Mouse (Mus musculus) stomach, embryonic 14.5 days (tissue): ENCODE results near the gene Kpna2. TPM values are rescaled to one million over a fixed set of nuclear protein-coding genes. Genes with fewer than 3 reads are reported as not detected.
"Not testable (repeated sequence)": the region's sequence is repeated elsewhere in the genome, so short reads cannot be mapped to it uniquely, and the experiment has no call there.

ENCODE experiments used
- ATAC-seq: fragments of 200-750 bp; cut with Nextera tagmentation; 2 replicates; pipeline ENCODE4 v1.8.0; 2017; ENCODE audit warnings: low read depth, moderate TSS enrichment; ENCODE audit not compliant: insufficient number of reproducible peaks, insufficient read depth, low FRiP score
- H3K27ac ChIP-seq: fragments of 300-500 bp; sonication (generic); 2 replicates; pipeline ENCODE4 v1.5.1; 2014; ENCODE audit warnings: mild to moderate bottlenecking, low read length, moderate library complexity, mixed read lengths
- H3K27me3 ChIP-seq: fragments of 300-500 bp; sonication (generic); 2 replicates; pipeline ENCODE4 v1.6.1; 2014; ENCODE audit warnings: low read length, control low read depth, mixed read lengths; ENCODE audit not compliant: control insufficient read depth, insufficient read depth
- H3K36me3 ChIP-seq: fragments of 300-500 bp; sonication (generic); 2 replicates; pipeline ENCODE4 v1.6.1; 2014; ENCODE audit warnings: mild to moderate bottlenecking, control low read depth, low read length, moderate library complexity, mixed read lengths; ENCODE audit not compliant: control insufficient read depth, insufficient read depth
- H3K4me1 ChIP-seq: fragments of 300-500 bp; sonication (generic); 2 replicates; pipeline ENCODE4 v1.6.1; 2014; ENCODE audit warnings: low read length, control low read depth, mixed read lengths; ENCODE audit not compliant: control insufficient read depth, insufficient read depth
- H3K4me2 ChIP-seq: fragments of 300-500 bp; sonication (generic); replicated peaks from 2 replicates; pipeline ENCODE4 v1.6.1; 2014; ENCODE audit warnings: low read depth, low read length, control low read depth
- H3K4me3 ChIP-seq: fragments of 300-500 bp; sonication (generic); 2 replicates; pipeline ENCODE4 v1.5.1; 2014; ENCODE audit warnings: low read depth, low read length, control low read depth
- H3K9ac ChIP-seq: fragments of 300-500 bp; sonication (generic); replicated peaks from 2 replicates; pipeline ENCODE4 v1.6.1; 2014; ENCODE audit warnings: low read depth, mild to moderate bottlenecking, control low read depth, low read length, moderate library complexity, mixed read lengths
- H3K9me3 ChIP-seq: fragments of 300-500 bp; sonication (generic); 2 replicates; pipeline ENCODE4 v1.6.1; 2016; ENCODE audit warnings: low read depth, low read length, control low read depth; ENCODE audit not compliant: control insufficient read depth
- WGBS: fragments of 180-500 bp; shearing (Covaris S2); extraction: QIAGEN DNeasy Blood & Tissue Kit; methylation state at CpG from one replicate; pipeline ENCODE4 v1.1.7; 2014; 5-methylcytosine and 5-hydroxymethylcytosine counted together
- polyA plus RNA-seq: library from polyadenylated mRNA; unstranded; fragments of >200 nt; fragmentation: Nextera tagmentation; extraction: Ambion mirVana; gene quantifications from 2 replicates; pipeline ENCODE4 v1.2.1, GENCODE M21; 2014

Gene Kpna2
- polyA plus RNA-seq, 1 experiment from 2014 or later: 383 TPM

DNA sequence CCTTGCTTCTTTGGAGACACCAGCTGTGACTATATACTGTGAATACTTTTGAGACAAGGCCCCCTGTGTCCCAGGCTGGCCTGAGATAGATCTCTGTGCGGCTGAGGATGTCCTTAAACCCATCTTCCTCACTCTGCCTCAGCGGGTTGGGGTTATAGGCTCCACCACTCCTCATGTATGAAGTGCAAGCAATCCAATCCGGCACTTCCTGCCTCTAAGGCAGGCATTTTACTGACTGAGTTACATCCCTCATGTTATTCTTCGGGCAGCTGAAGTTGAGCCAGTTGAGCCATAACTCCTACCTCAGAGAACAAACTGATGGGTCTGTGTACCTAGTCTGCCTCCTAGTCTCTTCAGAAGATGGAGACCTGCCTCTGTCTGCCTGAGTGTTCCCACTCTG, 25.1 kb upstream of the Kpna2 start:
- 32% methylated on average over 4 of the region's 4 CpGs for WGBS
- Histone ChIP-seq H3K36me3 (no peaks in the 10 kb centered on the region), H3K27me3 (no peaks in the 10 kb centered on the region), H3K4me2 (no peak overlapping the region), H3K9ac (no peak overlapping the region), H3K4me3 (no peak overlapping the region), H3K9me3 (no peaks in the 10 kb centered on the region), H3K27ac (no peak overlapping the region), H3K4me1 (peaks cover 11% of the 10 kb centered on the region; the same call in 1 of the 2 replicates)
- no peak for ATAC-seq

DNA sequence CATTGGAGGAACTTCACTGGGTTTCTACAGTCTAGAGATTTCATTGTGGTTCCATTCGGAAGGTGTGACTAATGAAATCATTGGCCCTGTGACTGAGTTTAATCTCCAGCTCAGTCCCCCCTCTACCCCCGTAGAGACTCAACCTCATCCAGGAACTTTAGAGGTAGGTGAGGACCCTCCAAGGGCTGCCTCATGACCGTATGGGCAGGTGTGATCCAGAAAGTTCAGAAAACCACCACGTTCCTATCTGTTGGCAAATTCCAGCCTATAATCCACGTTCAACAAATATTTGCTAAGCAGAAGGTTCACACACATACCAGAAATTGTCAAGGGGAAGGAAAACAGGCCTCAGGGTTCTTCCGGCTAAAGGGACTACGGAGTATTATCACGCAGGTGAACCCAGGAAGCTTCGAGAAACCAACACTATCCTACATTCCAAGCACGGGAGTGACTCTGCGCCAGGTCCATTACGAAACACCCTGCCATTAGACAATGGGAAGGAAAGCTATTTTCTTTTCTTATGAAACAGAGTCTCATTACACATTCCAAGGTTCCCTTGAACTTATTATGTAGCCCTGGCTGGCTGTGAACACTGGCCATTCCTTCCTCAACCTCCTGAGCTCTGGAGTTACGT, 22.8 kb upstream of the Kpna2 start:
- Histone ChIP-seq H3K4me3 (no peak overlapping the region), H3K27me3 (no peaks in the 10 kb centered on the region), H3K4me1 (peaks cover 11% of the 10 kb centered on the region; the same call in 1 of the 2 replicates), H3K4me2 (no peak overlapping the region), H3K27ac (no peak overlapping the region), H3K9ac (no peak overlapping the region), H3K9me3 (no peaks in the 10 kb centered on the region), H3K36me3 (no peaks in the 10 kb centered on the region)
- 73% methylated on average over 13 of the region's 13 CpGs for WGBS
- ATAC-seq: no peak

DNA sequence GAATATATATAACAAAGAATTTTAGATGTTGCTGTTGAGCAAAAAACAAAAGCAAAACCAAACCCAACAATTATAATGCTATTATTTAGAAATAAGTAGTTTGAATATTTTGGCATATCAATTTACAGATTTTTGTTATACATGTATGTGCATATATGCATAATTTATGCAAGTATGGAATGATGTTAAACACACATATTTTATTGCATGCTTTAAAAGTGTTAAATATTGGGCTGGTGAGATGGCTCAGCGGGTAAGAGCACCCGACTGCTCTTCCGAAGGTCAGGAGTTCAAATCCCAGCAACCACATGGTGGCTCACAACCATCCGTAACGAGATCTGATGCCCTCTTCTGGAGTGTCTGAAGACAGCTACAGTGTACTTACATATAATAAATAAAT, 20.4 kb upstream of the Kpna2 start:
- H3K9me3 ChIP-seq, H3K4me3 ChIP-seq, ATAC-seq, H3K4me1 ChIP-seq, H3K36me3 ChIP-seq, H3K27ac ChIP-seq, H3K4me2 ChIP-seq, H3K27me3 ChIP-seq, H3K9ac ChIP-seq: not testable (repeated sequence)
- 88% methylated on average over 3 of the region's 5 CpGs for WGBS

DNA sequence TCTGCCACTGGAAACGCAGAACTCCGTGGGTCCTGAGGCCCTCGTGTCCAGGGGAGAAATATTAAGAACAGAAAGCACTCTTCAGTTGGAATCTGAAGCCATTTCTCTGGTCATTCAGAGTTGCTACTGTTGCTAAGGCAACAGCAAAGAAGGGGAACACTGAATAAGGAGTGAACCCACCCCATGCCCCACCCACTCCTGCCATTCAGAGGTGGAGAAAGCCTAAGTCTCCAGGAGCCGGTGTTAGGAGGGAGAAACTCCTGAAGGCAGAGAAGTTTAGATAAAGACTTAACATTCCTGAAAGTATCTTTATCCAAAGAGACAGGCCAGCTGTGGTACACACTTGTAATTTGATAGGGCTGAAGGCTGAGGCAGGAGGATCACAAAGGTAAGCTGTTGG, 20.0 kb upstream of the Kpna2 start:
- no peak overlapping the region for H3K27ac ChIP-seq
- H3K4me1 ChIP-seq: no peaks in the 10 kb centered on the region
- 62% methylated on average over 4 of the region's 4 CpGs for WGBS
- H3K27me3 ChIP-seq: no peaks in the 10 kb centered on the region
- no peak overlapping the region for H3K4me2 ChIP-seq
- no peaks in the 10 kb centered on the region for H3K9me3 ChIP-seq
- H3K4me3 ChIP-seq: no peak overlapping the region
- no peak for ATAC-seq
- H3K36me3 ChIP-seq: no peaks in the 10 kb centered on the region
- H3K9ac ChIP-seq: no peak overlapping the region

DNA sequence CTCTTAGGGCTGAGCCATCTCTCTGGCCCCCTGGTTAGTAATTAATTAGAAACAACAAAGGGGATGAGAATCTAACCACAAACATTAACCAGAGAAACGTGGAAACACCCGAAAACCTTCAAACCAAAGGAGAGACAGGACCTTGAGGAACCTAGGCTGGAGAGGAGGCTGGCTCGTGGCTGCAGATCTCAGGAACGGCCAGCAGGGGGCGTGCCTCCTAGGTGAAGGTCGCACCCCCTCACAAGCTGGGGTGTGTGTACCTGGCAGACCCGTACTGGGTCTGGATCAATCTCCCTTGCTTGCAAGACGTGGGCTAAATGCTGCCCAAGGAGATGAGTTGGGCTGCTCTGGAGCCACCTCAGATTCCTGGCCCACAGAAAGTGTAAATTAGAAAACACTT, 19.3 kb upstream of the Kpna2 start:
- H3K4me3 ChIP-seq: no peak overlapping the region
- no peak overlapping the region for H3K4me2 ChIP-seq
- WGBS: 33% methylated on average over 8 of the region's 8 CpGs
- H3K36me3 ChIP-seq: no peaks in the 10 kb centered on the region
- no peaks in the 10 kb centered on the region for H3K4me1 ChIP-seq
- ATAC-seq: no peak
- H3K9ac ChIP-seq: no peak overlapping the region
- H3K27ac ChIP-seq: no peak overlapping the region
- H3K27me3 ChIP-seq: no peaks in the 10 kb centered on the region
- H3K9me3 ChIP-seq: no peaks in the 10 kb centered on the region

DNA sequence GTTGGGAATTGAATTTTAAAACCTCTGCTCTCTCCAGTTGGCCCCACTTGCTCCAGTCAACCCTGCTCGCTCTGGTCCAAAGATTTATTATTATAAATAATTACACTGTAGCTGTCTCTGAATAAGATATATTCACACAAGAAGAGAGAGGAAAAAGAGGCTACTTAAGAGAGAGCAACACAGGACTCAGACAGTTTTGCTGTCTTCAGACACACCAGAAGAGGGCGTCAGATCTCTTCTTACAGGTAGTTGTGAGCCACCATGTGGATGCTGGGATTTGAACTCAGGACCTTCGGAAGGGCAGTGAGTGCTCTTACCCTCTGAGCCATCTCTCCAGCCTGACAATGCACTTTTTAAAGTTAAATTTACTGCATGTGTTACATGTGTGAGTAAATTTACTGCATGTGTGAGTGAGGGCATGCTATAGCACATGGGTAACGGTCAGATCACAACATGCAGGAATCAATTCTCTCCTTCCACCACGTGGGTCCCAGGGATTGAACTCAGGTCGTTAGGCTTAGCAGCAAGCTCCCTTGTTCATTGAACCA, 18.1 kb upstream of the Kpna2 start:
- H3K9ac ChIP-seq: no peak overlapping the region
- no peaks in the 10 kb centered on the region for H3K27me3 ChIP-seq
- ATAC-seq: no peak
- no peaks in the 10 kb centered on the region for H3K9me3 ChIP-seq
- WGBS: 53% methylated on average over 6 of the region's 6 CpGs
- H3K36me3 ChIP-seq: no peaks in the 10 kb centered on the region
- no peak overlapping the region for H3K27ac ChIP-seq
- no peaks in the 10 kb centered on the region for H3K4me1 ChIP-seq
- no peak overlapping the region for H3K4me2 ChIP-seq
- no peak overlapping the region for H3K4me3 ChIP-seq

DNA sequence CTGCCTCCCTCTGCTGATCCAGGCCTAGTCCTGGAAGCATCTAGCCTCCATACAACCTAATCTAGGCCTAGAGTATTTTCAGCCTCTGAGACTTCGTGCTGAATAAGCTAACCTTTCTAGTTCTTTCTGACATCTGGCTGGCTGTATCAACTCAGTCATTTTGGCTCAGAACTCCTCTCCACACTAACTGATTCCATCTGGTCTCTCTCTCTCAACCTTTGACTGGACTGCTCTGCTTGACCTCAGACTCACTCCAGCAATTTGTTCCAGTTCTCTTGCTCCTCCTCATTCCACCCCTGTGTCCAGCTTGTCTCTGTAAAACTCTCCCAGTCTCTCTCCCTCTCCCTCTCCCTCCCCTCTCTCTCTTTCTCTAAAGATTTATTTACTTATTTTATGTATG, 17.6 kb upstream of the Kpna2 start:
- Histone ChIP-seq H3K9me3 (no peaks in the 10 kb centered on the region), H3K4me2 (no peak overlapping the region), H3K27me3 (no peaks in the 10 kb centered on the region), H3K4me1 (no peaks in the 10 kb centered on the region), H3K36me3 (no peaks in the 10 kb centered on the region), H3K9ac (no peak overlapping the region), H3K27ac (no peak overlapping the region), H3K4me3 (no peak overlapping the region)
- WGBS: 28% methylated on average over 1 of the region's 1 CpGs
- no peak; the same call in 1 of the 2 replicates for ATAC-seq

DNA sequence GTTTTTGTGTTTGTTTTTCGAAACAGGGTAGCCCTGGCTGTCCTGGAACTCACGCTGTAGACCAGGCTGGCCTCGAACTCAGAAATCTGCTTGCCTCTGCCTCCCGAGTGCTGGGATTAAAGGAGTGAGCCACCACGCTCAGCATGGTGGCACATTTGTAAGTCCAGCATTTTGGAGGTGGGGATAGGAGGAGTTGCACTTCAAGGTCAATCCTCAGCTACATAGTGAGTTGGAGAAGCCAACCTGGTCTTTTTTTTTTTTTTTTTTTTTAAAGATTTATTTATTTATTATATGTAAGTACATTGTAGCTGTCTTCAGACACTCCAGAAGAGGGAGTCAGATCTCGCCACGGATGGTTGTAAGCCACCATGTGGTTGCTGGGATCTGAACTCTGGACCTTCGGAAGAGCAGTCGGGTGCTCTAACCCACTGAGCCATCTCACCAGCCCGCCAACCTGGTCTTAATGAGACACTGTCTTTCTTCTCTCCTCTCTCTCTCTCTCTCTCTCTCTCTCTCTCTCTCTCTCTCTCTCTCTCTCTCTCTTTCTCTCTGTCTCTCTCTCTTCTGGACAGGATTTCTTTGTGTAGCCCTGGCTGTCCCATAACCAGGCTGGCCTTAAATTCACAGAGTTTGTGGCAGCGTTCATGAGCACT, 16.3 kb upstream of the Kpna2 start:
- not testable (repeated sequence) for H3K27ac ChIP-seq

More for the DNA sequence above, 16.3 kb upstream of the Kpna2 start:
- H3K4me2 ChIP-seq, H3K27me3 ChIP-seq, H3K9me3 ChIP-seq, H3K4me1 ChIP-seq, H3K9ac ChIP-seq, ATAC-seq, H3K36me3 ChIP-seq, H3K4me3 ChIP-seq: not testable (repeated sequence)
- 75% methylated on average over 11 of the region's 11 CpGs for WGBS
